Mouse (Mus musculus) embryonic facial prominence, embryonic 11.5 days (tissue): ENCODE data around the gene Osm. TPM values are rescaled to one million over a fixed set of nuclear protein-coding genes. Genes with fewer than 3 reads are reported as not detected.

Experiments
- ATAC-seq: fragments of 200-750 bp; cut with Nextera tagmentation; replicated peaks from 2 replicates; pipeline ENCODE4 v1.8.0; 2017; ENCODE audit warnings: low read depth; ENCODE audit not compliant: insufficient number of reproducible peaks, low FRiP score, low TSS enrichment
- DNase-seq: peaks from one replicate; pipeline ENCODE4 v3.0.0-alpha.2; 2015; ENCODE audit warnings: low spot score
- H3K27ac ChIP-seq: fragments of 300-500 bp; sonication (generic); replicated peaks from 2 replicates; pipeline ENCODE4 v1.5.1; 2014; ENCODE audit warnings: mild to moderate bottlenecking, low read depth, low read length, control low read depth
- H3K27me3 ChIP-seq: fragments of 300-500 bp; sonication (generic); 2 replicates; pipeline ENCODE4 v1.6.1; 2014; ENCODE audit warnings: mild to moderate bottlenecking, low read length, moderate library complexity, mixed read lengths; ENCODE audit not compliant: control insufficient read depth, insufficient read depth
- H3K36me3 ChIP-seq: fragments of 300-500 bp; sonication (generic); replicated peaks from 2 replicates; pipeline ENCODE4 v1.6.1; 2014; ENCODE audit warnings: low read depth, mild to moderate bottlenecking, low read length, moderate library complexity, mixed read lengths; ENCODE audit not compliant: control insufficient read depth, insufficient read depth
- H3K4me1 ChIP-seq: fragments of 300-500 bp; sonication (generic); 2 replicates; pipeline ENCODE4 v1.6.1; 2014; ENCODE audit warnings: low read length, mixed read lengths; ENCODE audit not compliant: control insufficient read depth, insufficient read depth
- H3K4me2 ChIP-seq: fragments of 300-500 bp; sonication (generic); 2 replicates; pipeline ENCODE4 v1.6.1; 2014; ENCODE audit warnings: low read depth, mild to moderate bottlenecking, control low read depth, low read length, moderate library complexity
- H3K4me3 ChIP-seq: fragments of 300-500 bp; sonication (generic); 2 replicates; pipeline ENCODE4 v1.5.1; 2014; ENCODE audit warnings: low read depth, low read length, control low read depth
- H3K9ac ChIP-seq: fragments of 300-500 bp; sonication (generic); replicated peaks from 2 replicates; pipeline ENCODE4 v1.6.1; 2014; ENCODE audit warnings: mild to moderate bottlenecking, control low read depth, low read length
- H3K9me3 ChIP-seq: fragments of 300-500 bp; sonication (generic); replicated peaks from 2 replicates; pipeline ENCODE4 v1.6.1; 2016; ENCODE audit warnings: mild to moderate bottlenecking, low read length, inconsistent platforms, mixed read lengths; ENCODE audit not compliant: control insufficient read depth
- WGBS: fragments of 180-500 bp; shearing (Covaris S2); extraction: QIAGEN DNeasy Blood & Tissue Kit; methylation state at CpG from one replicate; pipeline ENCODE4 v1.1.7; 2014; 5-methylcytosine and 5-hydroxymethylcytosine counted together
- polyA plus RNA-seq: library from polyadenylated mRNA; unstranded; fragments of >200 nt; fragmentation: Nextera tagmentation; extraction: Ambion mirVana; gene quantifications from 2 replicates; pipeline ENCODE4 v1.2.1, GENCODE M21; 2014

Osm gene
- polyA plus RNA-seq, 1 experiment from 2014 or later, result not detected

- Histone ChIP-seq H3K4me1 (no peaks in the 10 kb centered on the region), H3K27ac (no peak overlapping the region), H3K4me2 (no peak overlapping the region), H3K4me3 (no peak overlapping the region), H3K27me3 (no peaks in the 10 kb centered on the region), H3K36me3 (no peaks in the 10 kb centered on the region), H3K9me3 (no peaks in the 10 kb centered on the region), H3K9ac (no peak overlapping the region)
- WGBS, result 90% methylated on average over 21 of the region's 21 CpGs
- ATAC-seq (no peak), DNase-seq (no peak)
Measured at GRCm38 (mm10) chr11:4236546-4237067, 387 bp downstream of the Osm start.

GRCm38 (mm10) chr11:4237389-4237912 is 1.2 kb downstream of the Osm start:
- DNase-seq, result no peak
- Histone ChIP-seq H3K9me3 (no peaks in the 10 kb centered on the region), H3K36me3 (no peaks in the 10 kb centered on the region), H3K4me1 (no peaks in the 10 kb centered on the region), H3K4me2 (no peak overlapping the region), H3K27me3 (no peaks in the 10 kb centered on the region), H3K4me3 (no peak overlapping the region), H3K27ac (no peak overlapping the region), H3K9ac (no peak overlapping the region)
- ATAC-seq, result no peak
- WGBS, result 83% methylated on average over 18 of the region's 18 CpGs

GRCm38 (mm10) chr11:4238167-4238566 is 1.9 kb downstream of the Osm start:
- Histone ChIP-seq H3K4me3 (no peak overlapping the region), H3K36me3 (no peaks in the 10 kb centered on the region), H3K27ac (no peak overlapping the region), H3K9ac (no peak overlapping the region), H3K9me3 (no peaks in the 10 kb centered on the region), H3K27me3 (no peaks in the 10 kb centered on the region), H3K4me1 (no peaks in the 10 kb centered on the region), H3K4me2 (no peak overlapping the region)
- DNase-seq (no peak), ATAC-seq (no peak)
- WGBS, result 87% methylated on average over 6 of the region's 6 CpGs

GRCm38 (mm10) chr11:4239691-4240090 is 3.5 kb downstream of the Osm start:
- Histone ChIP-seq H3K4me1 (no peaks in the 10 kb centered on the region), H3K9me3 (no peaks in the 10 kb centered on the region), H3K4me2 (no peak overlapping the region), H3K27me3 (no peaks in the 10 kb centered on the region), H3K27ac (no peak overlapping the region), H3K9ac (no peak overlapping the region), H3K36me3 (no peaks in the 10 kb centered on the region), H3K4me3 (no peak overlapping the region)
- WGBS, result 87% methylated on average over 23 of the region's 23 CpGs
- no peak for DNase-seq
- ATAC-seq, result no peak

DNA sequence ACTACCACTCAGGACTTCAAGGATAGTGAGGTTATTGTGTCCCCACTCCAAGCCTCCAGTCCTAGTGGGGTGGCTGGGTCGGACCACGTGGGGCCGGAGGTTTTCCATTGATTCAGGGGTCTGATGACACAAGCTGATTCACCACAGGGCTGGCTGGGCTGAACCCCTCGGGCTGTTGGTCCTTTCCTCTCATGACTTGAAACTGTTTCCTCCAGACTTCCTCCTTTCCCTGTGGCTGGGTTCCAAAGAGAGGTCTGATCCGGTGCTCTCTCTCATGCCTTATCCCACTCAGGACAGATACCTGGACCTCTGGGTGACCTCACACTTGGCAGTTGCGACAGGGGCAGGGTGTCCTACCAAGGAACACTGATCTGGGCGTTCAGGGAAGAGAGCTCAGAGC is 3.9 kb downstream of the Osm start:
- ATAC-seq (no peak), DNase-seq (no peak)
- H3K4me2 ChIP-seq, result no peak overlapping the region
- no peaks in the 10 kb centered on the region for H3K36me3 ChIP-seq
- no peak overlapping the region for H3K4me3 ChIP-seq
- no peak overlapping the region for H3K9ac ChIP-seq
- H3K27ac ChIP-seq, result no peak overlapping the region
- WGBS, result 69% methylated on average over 7 of the region's 7 CpGs
- no peaks in the 10 kb centered on the region for H3K9me3 ChIP-seq
- H3K27me3 ChIP-seq, result no peaks in the 10 kb centered on the region
- H3K4me1 ChIP-seq, result no peaks in the 10 kb centered on the region

- H3K27me3 ChIP-seq, result no peaks in the 10 kb centered on the region
- H3K9ac ChIP-seq, result no peak overlapping the region
- ATAC-seq, result no peak
- no peaks in the 10 kb centered on the region for H3K4me1 ChIP-seq
- no peaks in the 10 kb centered on the region for H3K36me3 ChIP-seq
- H3K4me2 ChIP-seq, result no peak overlapping the region
- H3K27ac ChIP-seq, result no peak overlapping the region
- WGBS, result 88% methylated on average over 4 of the region's 4 CpGs
- no peak overlapping the region for H3K4me3 ChIP-seq
- no peaks in the 10 kb centered on the region for H3K9me3 ChIP-seq
- DNase-seq, result no peak
Measured at GRCm38 (mm10) chr11:4241180-4241579, 5.0 kb downstream of the Osm start.

DNA sequence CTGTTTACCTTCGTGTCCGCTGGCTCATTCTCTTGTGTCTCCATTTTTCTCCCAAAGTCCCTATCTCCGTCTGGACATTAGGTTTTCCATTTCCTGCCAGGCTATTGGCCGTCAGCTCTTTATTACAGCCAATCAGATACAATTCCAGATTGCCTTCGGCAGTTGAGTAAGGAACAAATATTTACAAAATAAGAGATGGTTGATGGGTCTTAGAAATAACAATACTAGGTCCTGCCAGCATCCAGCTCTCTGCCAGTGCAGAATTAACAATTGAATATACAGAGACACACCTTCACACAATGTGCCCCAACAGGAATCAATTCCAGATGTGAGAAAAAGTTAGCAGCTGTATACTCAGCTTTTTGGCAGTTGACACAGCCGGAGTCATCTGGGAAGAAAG is 9.9 kb downstream of the Osm start:
- peak; percentile 41 for DNase-seq
- no peaks in the 10 kb centered on the region for H3K36me3 ChIP-seq
- no peaks in the 10 kb centered on the region for H3K27me3 ChIP-seq

GRCm38 (mm10) chr11:4246623-4247022 is 10.4 kb downstream of the Osm start:
- Histone ChIP-seq H3K4me2 (no peak overlapping the region), H3K36me3 (no peaks in the 10 kb centered on the region), H3K27me3 (no peaks in the 10 kb centered on the region), H3K9ac (no peak overlapping the region), H3K4me1 (no peaks in the 10 kb centered on the region; the same call in 1 of the 2 replicates), H3K4me3 (no peak overlapping the region), H3K27ac (no peak overlapping the region), H3K9me3 (no peaks in the 10 kb centered on the region)
- DNase-seq (no peak), ATAC-seq (no peak)
- WGBS, result 60% methylated on average over 4 of the region's 4 CpGs

More for the DNA sequence above, 9.9 kb downstream of the Osm start:
- no peak overlapping the region for H3K27ac ChIP-seq
- H3K4me1 ChIP-seq, result no peaks in the 10 kb centered on the region; the same call in 1 of the 2 replicates
- ATAC-seq, result no peak
- H3K4me2 ChIP-seq, result no peak overlapping the region
- no peaks in the 10 kb centered on the region for H3K9me3 ChIP-seq
- no peak overlapping the region for H3K4me3 ChIP-seq
- 54% methylated on average over 6 of the region's 6 CpGs for WGBS
- H3K9ac ChIP-seq, result no peak overlapping the region
